Mouse (Mus musculus): ENCODE measurements around the gene Robo3. TPM values are rescaled to one million over a fixed set of nuclear protein-coding genes. Genes with fewer than 3 reads are reported as not detected.

Gene Robo3
- polyA plus RNA-seq, 1 experiment from 2014 or later = 7.1 TPM

DNA sequence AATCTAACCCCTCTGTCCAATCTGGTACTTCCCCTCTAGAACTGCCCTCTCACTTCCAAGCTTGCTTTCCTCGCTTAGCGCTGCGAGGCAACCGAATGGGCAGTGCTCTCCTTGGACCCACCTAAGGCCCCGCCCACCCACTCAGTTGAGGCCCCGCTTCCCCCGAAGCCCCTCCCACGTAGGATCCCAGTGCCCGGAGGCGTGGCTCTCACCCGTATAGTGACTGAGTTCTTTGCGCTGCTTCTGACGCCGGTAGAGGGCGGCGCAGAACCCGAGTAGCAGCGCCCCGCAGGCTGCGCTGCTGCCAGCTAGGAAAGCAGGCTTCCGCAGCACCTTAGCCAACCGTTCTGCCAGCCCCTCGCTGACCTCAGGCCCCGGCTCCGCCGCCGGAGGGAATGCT is 12.4 kb downstream of the Robo3 start:
- under 1% methylated on average over 27 of the region's 27 CpGs for WGBS
- no peaks in the 10 kb centered on the region for H3K36me3 ChIP-seq (ENCODE audit: poor library complexity, severe bottlenecking)
- ATAC-seq = peak; percentile 91
- peak overlapping the region; percentile 14 for H3K4me3 ChIP-seq
- H3K9ac ChIP-seq = 0 out of 2 replicates have a peak overlapping the region, but pooled peaks have one; percentile 9
- H3K27me3 ChIP-seq = 0 out of 2 replicates have a peak, but pooled peaks cover 3% of the 10 kb centered on the region
- no peak overlapping the region for H3K27ac ChIP-seq
- H3K4me1 ChIP-seq = peaks cover 9% of the 10 kb centered on the region
- H3K9me3 ChIP-seq (replicated peaks) = no peaks in the 10 kb centered on the region
- peak overlapping the region; percentile 48 for H3K4me2 ChIP-seq

DNA sequence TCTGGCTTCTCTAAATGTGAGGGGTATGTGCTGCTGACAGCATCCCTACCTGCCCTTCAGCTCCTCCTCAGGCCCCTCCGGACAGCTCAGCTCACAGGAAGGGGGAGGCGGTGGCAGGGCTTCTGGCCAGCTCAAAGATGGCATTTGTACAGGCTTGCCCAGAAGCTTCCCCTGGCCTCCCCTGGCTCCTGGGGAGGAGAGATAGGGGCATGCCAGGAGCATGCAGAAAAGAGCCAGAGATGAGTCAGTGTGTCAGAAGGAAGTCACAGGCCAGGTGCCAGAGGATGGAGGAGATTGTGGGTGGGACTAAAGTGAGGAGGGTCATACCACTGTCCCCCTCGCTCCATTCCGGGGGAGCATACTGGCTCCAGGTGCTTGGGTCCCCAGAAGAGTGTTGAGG is 14.3 kb downstream of the Robo3 start:
- no peaks in the 10 kb centered on the region for H3K36me3 ChIP-seq (ENCODE audit: poor library complexity, severe bottlenecking)
- H3K27ac ChIP-seq = no peak overlapping the region
- H3K4me3 ChIP-seq = no peak overlapping the region
- peaks cover 9% of the 10 kb centered on the region for H3K4me1 ChIP-seq
- no peak overlapping the region for H3K4me2 ChIP-seq
- no peak for ATAC-seq
- H3K9ac ChIP-seq = no peak overlapping the region
- no peaks in the 10 kb centered on the region for H3K9me3 ChIP-seq (replicated peaks)
- 0 out of 2 replicates have a peak, but pooled peaks cover 3% of the 10 kb centered on the region for H3K27me3 ChIP-seq
- 89% methylated on average over 4 of the region's 4 CpGs for WGBS

DNA sequence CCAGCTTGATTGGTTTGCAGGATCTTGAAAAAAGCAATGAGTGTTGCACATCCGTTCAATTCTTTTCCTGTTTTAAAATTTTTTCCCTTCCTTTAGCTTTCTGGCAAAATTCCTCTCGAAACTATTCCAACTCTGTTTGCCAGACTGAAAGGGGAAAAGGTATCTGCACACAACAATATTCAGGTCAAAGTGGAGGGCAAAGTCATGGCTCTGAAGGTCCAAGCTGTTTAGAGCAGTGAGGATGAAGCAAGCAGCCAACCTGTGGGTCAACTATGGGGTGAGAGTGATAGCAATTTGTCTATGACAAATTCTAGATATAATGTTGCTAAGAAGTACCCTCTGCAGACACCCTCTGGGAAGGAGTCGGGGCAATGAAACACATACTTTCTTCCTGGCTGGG is 18.4 kb downstream of the Robo3 start:
- no peaks in the 10 kb centered on the region for H3K27me3 ChIP-seq
- no peaks in the 10 kb centered on the region for H3K4me1 ChIP-seq
- H3K36me3 ChIP-seq (ENCODE audit: poor library complexity, severe bottlenecking) = no peaks in the 10 kb centered on the region
- no peak overlapping the region for H3K4me3 ChIP-seq
- 88% methylated on average over 3 of the region's 3 CpGs for WGBS
- no peak for ATAC-seq
- H3K27ac ChIP-seq = no peak overlapping the region
- no peak overlapping the region for H3K4me2 ChIP-seq
- H3K9ac ChIP-seq = no peak overlapping the region
- no peaks in the 10 kb centered on the region for H3K9me3 ChIP-seq (replicated peaks)

DNA sequence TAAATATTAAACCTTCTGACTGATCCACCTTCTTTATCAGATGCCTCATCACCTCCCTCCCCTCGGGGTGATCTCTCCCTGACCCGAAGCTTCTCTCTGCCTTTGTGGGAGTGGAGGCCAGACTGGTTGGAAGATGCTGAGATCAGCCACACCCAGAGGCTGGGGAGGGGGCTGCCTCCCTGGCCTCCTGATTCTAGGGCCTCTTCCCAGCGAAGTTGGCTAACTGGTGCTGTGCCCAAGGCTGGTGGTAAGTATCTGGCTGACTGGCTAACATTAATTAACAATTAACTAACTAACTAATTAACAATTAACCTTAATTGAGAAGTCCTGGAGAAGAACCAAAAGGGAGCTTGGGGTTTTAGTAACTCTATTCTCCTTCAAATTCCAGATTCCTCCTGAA is 20.1 kb downstream of the Robo3 start:
- no peak for ATAC-seq
- H3K27me3 ChIP-seq = peaks cover 2% of the 10 kb centered on the region; the same call in 1 of the 2 replicates

DNA sequence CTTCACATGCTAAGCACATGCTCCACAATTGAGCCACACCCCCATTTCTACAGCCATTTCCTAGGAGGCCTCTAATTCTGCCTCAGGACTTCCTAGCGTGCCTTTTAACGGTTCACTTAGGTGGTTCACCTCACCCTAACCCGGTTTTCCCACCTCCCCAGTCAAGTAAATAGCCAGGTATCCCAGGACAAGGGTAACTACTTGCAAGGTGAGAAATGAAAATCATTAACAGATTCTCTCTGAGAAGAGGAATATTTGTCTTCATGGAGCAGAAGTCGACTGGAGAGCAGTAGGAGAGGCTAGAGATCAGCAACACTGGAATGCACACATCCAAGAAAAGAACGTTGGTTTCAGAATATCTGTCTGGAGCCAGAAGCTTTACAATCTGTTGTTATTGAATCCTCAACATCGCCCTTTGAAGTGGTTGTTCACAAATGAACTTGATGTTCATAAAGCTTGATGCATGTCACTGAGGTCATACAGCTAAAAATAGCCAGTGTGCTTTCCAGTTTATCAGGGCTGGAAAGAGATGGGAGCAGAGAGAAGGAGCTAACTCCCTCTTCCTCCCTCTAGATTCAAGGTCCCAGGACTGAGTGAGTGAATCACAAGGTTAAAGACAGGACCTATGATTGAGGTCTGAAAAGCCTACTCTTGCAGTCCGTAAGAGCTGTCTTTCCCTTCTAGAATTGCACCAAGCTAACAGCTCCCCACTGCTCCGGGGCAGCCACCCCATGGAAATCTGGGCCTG is 23.2 kb downstream of the Robo3 start:
- 83% methylated on average over 8 of the region's 8 CpGs for WGBS
- H3K4me3 ChIP-seq = no peak overlapping the region
- H3K9me3 ChIP-seq (replicated peaks) = no peaks in the 10 kb centered on the region
- H3K27ac ChIP-seq = no peak overlapping the region
- ATAC-seq = no peak
- no peaks in the 10 kb centered on the region for H3K36me3 ChIP-seq (ENCODE audit: poor library complexity, severe bottlenecking)
- peaks cover 7% of the 10 kb centered on the region; the same call in 1 of the 2 replicates for H3K4me1 ChIP-seq
- peaks cover 5% of the 10 kb centered on the region; the same call in 1 of the 2 replicates for H3K27me3 ChIP-seq
- H3K4me2 ChIP-seq = no peak overlapping the region
- H3K9ac ChIP-seq = no peak overlapping the region

More for the DNA sequence above, 20.1 kb downstream of the Robo3 start:
- Histone ChIP-seq H3K9me3 (replicated peaks) (no peaks in the 10 kb centered on the region), H3K27ac (no peak overlapping the region), H3K36me3 (ENCODE audit: poor library complexity, severe bottlenecking) (no peaks in the 10 kb centered on the region), H3K4me1 (peaks cover 3% of the 10 kb centered on the region; the same call in 1 of the 2 replicates), H3K9ac (no peak overlapping the region), H3K4me3 (no peak overlapping the region), H3K4me2 (no peak overlapping the region)
- WGBS = 61% methylated on average over 3 of the region's 3 CpGs

DNA sequence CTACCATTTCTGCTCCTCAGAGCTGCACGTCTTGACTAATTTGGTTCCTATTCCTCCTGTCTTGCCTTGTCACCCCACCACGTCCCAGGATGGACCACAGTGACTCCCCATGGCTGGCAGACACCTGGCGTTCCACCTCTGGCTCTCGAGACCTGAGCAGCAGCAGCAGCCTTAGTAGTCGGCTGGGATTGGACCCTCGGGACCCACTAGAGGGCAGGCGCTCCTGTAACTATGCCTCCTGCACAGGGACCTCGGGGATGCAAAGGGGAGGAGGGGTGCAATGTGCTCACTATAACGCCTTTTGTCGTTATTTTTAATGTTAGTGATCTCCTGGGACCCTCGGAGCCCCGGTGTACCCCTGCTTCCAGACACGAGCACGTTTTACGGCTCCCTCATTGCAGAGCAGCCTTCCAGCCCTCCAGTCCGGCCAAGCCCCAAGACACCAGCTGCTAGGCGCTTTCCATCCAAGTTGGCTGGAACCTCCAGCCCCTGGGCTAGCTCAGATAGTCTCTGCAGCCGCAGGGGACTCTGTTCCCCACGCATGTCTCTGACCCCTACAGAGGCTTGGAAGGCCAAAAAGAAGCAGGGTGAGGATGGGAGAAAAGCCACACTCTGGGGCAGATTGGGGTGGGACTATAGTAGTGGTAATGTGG is 25.1 kb downstream of the Robo3 start:
- peak overlapping the region; percentile 38 for H3K4me2 ChIP-seq
- no peaks in the 10 kb centered on the region for H3K9me3 ChIP-seq (replicated peaks)
- ATAC-seq = peak; percentile 73; the same call in 1 of the 2 replicates
- 0 out of 2 replicates have a peak overlapping the region, but pooled peaks have one; percentile 35 for H3K9ac ChIP-seq
- peaks cover 7% of the 10 kb centered on the region; the same call in 1 of the 2 replicates for H3K4me1 ChIP-seq
- H3K27ac ChIP-seq = no peak overlapping the region
- no peaks in the 10 kb centered on the region for H3K36me3 ChIP-seq (ENCODE audit: poor library complexity, severe bottlenecking)
- no peak overlapping the region for H3K4me3 ChIP-seq
- H3K27me3 ChIP-seq = peaks cover 5% of the 10 kb centered on the region; the same call in 1 of the 2 replicates
- 13% methylated on average over 19 of the region's 19 CpGs for WGBS

DNA sequence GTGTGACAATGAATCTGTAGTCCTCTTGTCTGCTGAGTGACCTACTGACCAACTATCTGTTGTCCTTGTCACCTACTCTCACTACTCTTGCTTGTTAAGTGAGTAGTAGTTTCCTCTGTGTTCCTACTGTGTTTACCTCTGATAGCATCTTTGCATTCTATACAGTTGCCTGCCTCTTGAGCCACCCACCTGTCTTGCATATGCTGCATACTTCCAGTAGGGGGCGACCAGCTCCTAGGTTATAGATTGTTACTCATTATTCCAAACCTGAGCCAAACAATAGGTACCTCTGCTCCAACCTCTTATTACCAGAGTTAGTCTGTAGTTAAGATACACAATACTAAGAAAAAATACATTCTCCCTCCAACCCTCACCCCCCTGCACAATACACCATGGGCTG is 26.7 kb downstream of the Robo3 start:
- ATAC-seq = peak; percentile 50
- Histone ChIP-seq H3K9ac (no peak overlapping the region), H3K36me3 (ENCODE audit: poor library complexity, severe bottlenecking) (no peaks in the 10 kb centered on the region), H3K27me3 (peaks cover 5% of the 10 kb centered on the region; the same call in 1 of the 2 replicates), H3K27ac (no peak overlapping the region), H3K4me3 (no peak overlapping the region), H3K4me2 (no peak overlapping the region), H3K4me1 (peaks cover 7% of the 10 kb centered on the region; the same call in 1 of the 2 replicates), H3K9me3 (replicated peaks) (no peaks in the 10 kb centered on the region)
- 0% methylated on average over 1 of the region's 1 CpGs for WGBS

DNA sequence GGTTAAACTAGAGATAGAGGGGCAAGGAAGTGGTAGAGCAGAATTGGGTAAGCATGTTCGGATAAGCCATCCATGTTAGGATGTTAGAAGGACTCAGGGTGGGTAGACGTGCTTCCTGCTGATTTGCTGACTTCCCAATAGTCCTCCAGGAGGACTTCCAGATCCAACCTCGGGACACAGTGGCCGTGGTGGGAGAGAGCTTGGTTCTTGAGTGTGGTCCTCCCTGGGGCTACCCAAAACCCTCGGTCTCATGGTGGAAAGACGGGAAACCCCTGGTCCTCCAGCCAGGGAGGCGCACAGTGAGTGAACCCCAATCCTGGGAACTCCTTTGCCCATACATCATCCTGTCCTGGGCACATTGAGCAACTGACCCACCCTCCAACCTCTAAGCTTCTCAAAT is 30.0 kb downstream of the Robo3 start:
- Histone ChIP-seq H3K9me3 (replicated peaks) (no peaks in the 10 kb centered on the region), H3K27me3 (0 out of 2 replicates have a peak, but pooled peaks cover 3% of the 10 kb centered on the region), H3K4me1 (peaks cover 3% of the 10 kb centered on the region; the same call in 1 of the 2 replicates), H3K4me2 (no peak overlapping the region), H3K9ac (no peak overlapping the region), H3K4me3 (no peak overlapping the region), H3K36me3 (ENCODE audit: poor library complexity, severe bottlenecking) (no peaks in the 10 kb centered on the region), H3K27ac (no peak overlapping the region)
- ATAC-seq = no peak
- 88% methylated on average over 7 of the region's 7 CpGs for WGBS

DNA sequence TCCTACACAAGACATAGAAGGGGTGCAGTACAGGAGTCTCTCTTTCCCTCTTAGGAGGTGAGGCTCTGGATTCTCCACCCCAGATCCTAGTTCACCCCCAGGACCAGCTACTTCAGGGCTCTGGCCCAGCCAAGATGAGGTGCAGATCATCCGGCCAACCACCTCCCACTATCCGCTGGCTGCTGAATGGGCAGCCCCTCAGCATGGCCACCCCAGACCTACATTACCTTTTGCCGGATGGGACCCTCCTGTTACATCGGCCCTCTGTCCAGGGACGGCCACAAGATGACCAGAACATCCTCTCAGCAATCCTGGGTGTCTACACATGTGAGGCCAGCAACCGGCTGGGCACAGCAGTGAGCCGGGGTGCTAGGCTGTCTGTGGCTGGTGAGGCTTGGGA is 30.5 kb downstream of the Robo3 start:
- Histone ChIP-seq H3K9me3 (replicated peaks) (no peaks in the 10 kb centered on the region), H3K4me3 (no peak overlapping the region), H3K27me3 (no peaks in the 10 kb centered on the region), H3K4me2 (no peak overlapping the region), H3K36me3 (ENCODE audit: poor library complexity, severe bottlenecking) (no peaks in the 10 kb centered on the region), H3K4me1 (no peaks in the 10 kb centered on the region), H3K9ac (no peak overlapping the region), H3K27ac (no peak overlapping the region)
- ATAC-seq = no peak
- WGBS = 93% methylated on average over 7 of the region's 7 CpGs

DNA sequence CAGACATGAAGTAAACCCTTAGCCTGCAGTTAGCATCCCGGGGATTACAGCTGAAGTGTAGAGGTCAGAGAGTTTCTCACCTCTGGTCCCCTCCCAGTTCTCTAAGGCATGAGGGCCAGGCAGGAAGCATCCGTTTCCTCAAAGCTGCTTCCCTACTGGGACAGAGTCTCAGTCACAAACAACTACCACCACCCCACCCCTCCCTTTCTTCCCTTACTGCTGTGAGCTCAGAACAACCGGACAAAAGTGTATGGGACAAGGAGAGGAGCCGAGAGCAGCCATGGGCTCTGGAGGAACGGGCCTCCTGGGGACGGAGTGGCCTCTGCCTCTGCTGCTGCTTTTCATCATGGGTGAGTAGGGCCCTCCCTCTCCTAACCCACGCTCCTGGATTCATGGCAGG is 31.2 kb downstream of the Robo3 start, which contains the start of gene Robo4:
Gene Robo4, plus strand, starts transcription at position 96 of the 400 bp plus-strand sequence.
- ATAC-seq = no peak
- Histone ChIP-seq H3K9ac (no peak within 1 kb of the TSS), H3K27ac (no peak within 1 kb of the TSS), H3K4me3 (no peak within 1 kb of the TSS), H3K4me1 (no peaks in the 10 kb centered on the region), H3K4me2 (no peak within 1 kb of the TSS), H3K9me3 (replicated peaks) (no peaks in the 10 kb centered on the region), H3K36me3 (ENCODE audit: poor library complexity, severe bottlenecking) (no peaks in the 10 kb centered on the region), H3K27me3 (no peaks in the 10 kb centered on the region)
- 22% methylated on average over 7 of the region's 7 CpGs for WGBS

DNA sequence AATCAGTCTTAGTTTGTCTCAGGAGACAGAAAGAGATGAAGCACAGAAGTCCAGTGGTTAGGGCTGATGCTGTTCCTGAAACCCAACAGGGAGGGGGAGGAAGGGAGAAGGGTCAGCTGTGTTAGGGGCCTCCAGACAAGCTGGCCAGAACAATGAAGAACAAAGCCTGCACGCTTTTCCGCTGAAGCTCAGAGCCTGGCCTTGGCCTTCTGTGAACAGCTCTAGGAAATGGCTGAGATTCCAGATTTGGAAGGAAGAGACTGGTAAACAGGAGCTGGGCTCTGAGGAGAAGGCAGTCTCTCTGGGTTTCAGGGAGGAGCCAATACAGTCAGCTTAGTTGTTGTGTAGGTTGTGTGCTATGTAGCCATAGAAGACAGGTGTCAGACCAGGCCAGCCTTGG is 32.5 kb downstream of the Robo3 start:
- no peak for ATAC-seq
- WGBS = 50% methylated on average over 2 of the region's 2 CpGs
- Histone ChIP-seq H3K4me3 (no peak overlapping the region), H3K4me1 (no peaks in the 10 kb centered on the region), H3K36me3 (ENCODE audit: poor library complexity, severe bottlenecking) (no peaks in the 10 kb centered on the region), H3K9ac (no peak overlapping the region), H3K27me3 (no peaks in the 10 kb centered on the region), H3K4me2 (no peak overlapping the region), H3K27ac (no peak overlapping the region), H3K9me3 (replicated peaks) (no peaks in the 10 kb centered on the region)

DNA sequence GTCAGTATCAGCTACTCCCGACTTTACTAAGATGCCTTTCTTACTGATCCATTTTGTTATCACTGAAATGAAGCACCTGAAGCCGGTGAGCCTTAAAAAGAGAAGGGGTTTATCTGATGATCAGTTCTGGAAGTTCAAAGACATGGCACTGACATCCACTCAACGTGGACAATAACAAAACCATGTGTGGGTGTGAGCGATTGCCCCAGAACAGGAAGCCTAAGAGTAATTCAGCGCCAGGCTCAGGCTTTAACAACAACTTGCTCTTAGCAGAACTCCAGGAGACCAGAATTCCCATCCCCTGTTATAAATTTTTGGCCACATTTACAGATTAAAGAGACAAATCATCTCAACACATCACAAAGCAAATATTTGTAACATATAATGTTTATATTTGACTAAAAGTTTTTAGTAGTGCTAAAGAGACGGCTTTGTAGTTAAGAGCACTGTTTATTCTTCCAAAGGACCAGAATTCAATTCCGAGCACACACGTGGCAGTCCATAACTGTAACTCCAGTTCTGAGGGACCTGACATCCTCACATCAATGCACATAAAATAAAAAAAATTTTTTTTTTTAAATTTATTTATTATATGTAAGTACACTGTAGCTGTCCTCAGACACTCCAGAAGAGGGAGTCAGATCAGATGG is 39.4 kb downstream of the Robo3 start:
- Histone ChIP-seq H3K4me2 (no peak overlapping the region), H3K27me3 (no peaks in the 10 kb centered on the region), H3K9ac (no peak overlapping the region), H3K4me3 (no peak overlapping the region), H3K4me1 (no peaks in the 10 kb centered on the region), H3K27ac (no peak overlapping the region), H3K9me3 (replicated peaks) (no peaks in the 10 kb centered on the region), H3K36me3 (ENCODE audit: poor library complexity, severe bottlenecking) (no peaks in the 10 kb centered on the region)
- no peak for ATAC-seq
- WGBS = 83% methylated on average over 8 of the region's 8 CpGs

Measured in forebrain, embryonic 13.5 days (tissue).